20 mouse cellular contexts compared by ENCODE assay signal in the genomic region with DNA sequence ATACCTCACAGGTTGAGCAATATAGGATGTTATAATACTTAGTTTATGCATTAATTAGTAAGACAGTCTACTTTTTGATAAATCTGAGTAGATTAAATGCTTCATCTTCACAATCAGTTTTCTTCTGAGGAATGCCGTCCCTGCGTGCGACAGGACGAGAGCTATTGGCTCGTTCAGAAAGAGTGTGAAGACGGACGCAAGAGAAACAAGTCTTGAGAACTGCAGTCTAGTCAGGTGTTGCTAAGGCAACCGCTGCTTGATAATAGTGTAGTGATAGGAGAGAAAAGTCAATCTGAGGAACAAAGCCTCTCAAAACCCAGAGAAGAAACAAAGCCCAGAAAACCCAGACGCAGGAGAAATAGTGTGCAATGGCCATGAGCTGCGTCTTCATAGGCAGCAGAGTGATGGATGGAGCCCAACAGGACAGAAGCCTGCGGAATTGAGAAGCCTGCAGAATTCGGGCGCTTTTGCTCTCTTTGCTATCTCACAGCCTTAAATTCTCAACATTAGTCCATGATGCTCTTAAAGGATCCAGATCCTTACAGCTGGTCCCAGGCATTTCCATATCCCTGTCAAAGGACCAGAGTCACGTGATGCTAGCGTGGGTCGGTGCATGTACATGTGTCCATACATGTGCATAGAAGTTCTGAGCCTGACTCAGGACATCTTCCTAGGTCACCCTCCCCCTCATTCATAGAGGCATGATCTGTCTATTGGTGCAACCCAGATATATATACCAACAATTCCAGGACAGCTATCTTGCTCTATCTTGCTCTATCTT.
A peak's percentile ranks its signal among the peaks of the same experiment; 100 is the strongest.
DNase-seq lines count a peak whose midpoint lies in the region; ATAC-seq lines count a peak whose summit lies in the region.
"Had no signal": no experiment of that assay in that cellular context is flagged by ENCODE, and none has a peak within 500 bp of the region (broad histone marks: within the 10 kb centered on the region; RNA-seq: fewer than 3 reads in every experiment).

No protein-coding gene starts in this region.

- no peaks in the 10 kb centered on the region for H3K27me3 ChIP-seq in forebrain, embryonic 11.5 days (ENCODE audit: control insufficient read depth, insufficient read depth, low read length)
- H3K27me3 ChIP-seq in forebrain, embryonic 12.5 days: no peaks in the 10 kb centered on the region
- H3K27me3 ChIP-seq in hindbrain, embryonic 13.5 days: no peaks in the 10 kb centered on the region
- no peaks in the 10 kb centered on the region for H3K27me3 ChIP-seq in midbrain, embryonic 16.5 days (ENCODE audit: control insufficient read depth, insufficient read depth, low read depth, low read length)
- H3K27me3 ChIP-seq in kidney, embryonic 16.5 days (ENCODE audit: insufficient read depth, low read length): no peaks in the 10 kb centered on the region
- H3K27me3 ChIP-seq: embryonic facial prominence, embryonic 12.5 days; heart, embryonic 13.5 days; limb, embryonic 12.5 days; liver, embryonic 13.5 days had no signal

- no peak for DNase-seq in forebrain, embryonic 11.5 days (ENCODE audit: low spot score)
- DNase-seq in brain, adult 2 months (ENCODE audit: low read depth, low spot score): peak; percentile 45
- no peak for DNase-seq in right cerebral cortex, adult 18-20 months
- no peak for DNase-seq in spleen, postnatal 10 days (ENCODE audit: low spot score in 2 of 2)
- DNase-seq: adrenal gland, adult 2 months; cerebellum, adult 11-12 months; heart, postnatal 36 days; liver, embryonic 13.5 days; spleen, adult 18-20 months; thymus, postnatal 14 days had no signal

- H3K9ac ChIP-seq in forebrain, embryonic 11.5 days (ENCODE audit: low read length): no peak overlapping the region
- H3K9ac ChIP-seq in forebrain, embryonic 12.5 days: no peak overlapping the region
- H3K9ac ChIP-seq in hindbrain, embryonic 13.5 days: no peak overlapping the region
- H3K9ac ChIP-seq in midbrain, embryonic 16.5 days (ENCODE audit: low read depth, low read length): no peak overlapping the region
- H3K9ac ChIP-seq in kidney, embryonic 16.5 days (replicated peaks; ENCODE audit: low read length): no peak overlapping the region
- H3K9ac ChIP-seq: embryonic facial prominence, embryonic 12.5 days; heart, embryonic 13.5 days; limb, embryonic 12.5 days; liver, embryonic 13.5 days had no signal

- no peak overlapping the region for H3K4me3 ChIP-seq in forebrain, embryonic 11.5 days (ENCODE audit: low read depth, low read length)
- no peak overlapping the region for H3K4me3 ChIP-seq in forebrain, embryonic 12.5 days (replicated peaks)
- H3K4me3 ChIP-seq in hindbrain, embryonic 13.5 days: no peak overlapping the region
- no peak overlapping the region for H3K4me3 ChIP-seq in midbrain, embryonic 16.5 days (ENCODE audit: low read depth, low read length)
- no peak overlapping the region for H3K4me3 ChIP-seq in kidney, embryonic 16.5 days (ENCODE audit: low read length)
- H3K4me3 ChIP-seq: embryonic facial prominence, embryonic 12.5 days; heart, embryonic 13.5 days; left cerebral cortex, adult 2 months; limb, embryonic 12.5 days; liver, embryonic 13.5 days had no signal

- ATAC-seq in forebrain, embryonic 11.5 days (replicated peaks; ENCODE audit: low FRiP score): peak; percentile 49; the same call in 1 of the 2 replicates
- no peak for ATAC-seq in forebrain, embryonic 12.5 days (ENCODE audit: low FRiP score)
- peak; percentile 78 for ATAC-seq in hindbrain, embryonic 13.5 days (ENCODE audit: low FRiP score)
- peak; percentile 91 for ATAC-seq in midbrain, embryonic 16.5 days
- no peak for ATAC-seq in kidney, embryonic 16.5 days (ENCODE audit: low FRiP score, low TSS enrichment)
- ATAC-seq: intestine, embryonic 16.5 days had no signal

- WGBS in forebrain, embryonic 11.5 days: 84% methylated on average over 16 of the region's 16 CpGs
- 81% methylated on average over 16 of the region's 16 CpGs for WGBS in forebrain, embryonic 12.5 days
- 55% methylated on average over 16 of the region's 16 CpGs for WGBS in hindbrain, embryonic 13.5 days
- WGBS in midbrain, embryonic 16.5 days: 57% methylated on average over 16 of the region's 16 CpGs
- 84% methylated on average over 16 of the region's 16 CpGs for WGBS in kidney, embryonic 16.5 days

- no peaks in the 10 kb centered on the region for H3K36me3 ChIP-seq in forebrain, embryonic 11.5 days (ENCODE audit: control insufficient read depth, insufficient read depth, low read length)
- H3K36me3 ChIP-seq in forebrain, embryonic 12.5 days (replicated peaks): no peaks in the 10 kb centered on the region
- H3K36me3 ChIP-seq in hindbrain, embryonic 13.5 days: no peaks in the 10 kb centered on the region
- no peaks in the 10 kb centered on the region for H3K36me3 ChIP-seq in midbrain, embryonic 16.5 days (ENCODE audit: control insufficient read depth, insufficient read depth, low read length)
- H3K36me3 ChIP-seq in kidney, embryonic 16.5 days (ENCODE audit: insufficient read depth, low read length): no peaks in the 10 kb centered on the region
- H3K36me3 ChIP-seq: embryonic facial prominence, embryonic 12.5 days; heart, embryonic 13.5 days; limb, embryonic 12.5 days; liver, embryonic 13.5 days had no signal

- no peaks in the 10 kb centered on the region for H3K4me1 ChIP-seq in forebrain, embryonic 11.5 days (replicated peaks; ENCODE audit: control insufficient read depth, insufficient read depth, low read length)
- H3K4me1 ChIP-seq in forebrain, embryonic 12.5 days: no peaks in the 10 kb centered on the region
- peaks cover 6% of the 10 kb centered on the region for H3K4me1 ChIP-seq in hindbrain, embryonic 13.5 days (replicated peaks)
- peaks cover 5% of the 10 kb centered on the region for H3K4me1 ChIP-seq in midbrain, embryonic 16.5 days (ENCODE audit: control insufficient read depth, insufficient read depth, low read length)
- peaks cover 8% of the 10 kb centered on the region; the same call in 1 of the 2 replicates for H3K4me1 ChIP-seq in kidney, embryonic 16.5 days (ENCODE audit: insufficient read depth, low read length)
- H3K4me1 ChIP-seq: embryonic facial prominence, embryonic 12.5 days; heart, embryonic 13.5 days; limb, embryonic 12.5 days; liver, embryonic 13.5 days had no signal

- no peak overlapping the region for H3K4me2 ChIP-seq in forebrain, embryonic 11.5 days (ENCODE audit: low read depth, low read length, severe bottlenecking)
- no peak overlapping the region for H3K4me2 ChIP-seq in forebrain, embryonic 12.5 days
- 0 out of 2 replicates have a peak overlapping the region, but pooled peaks have one; percentile 13 for H3K4me2 ChIP-seq in hindbrain, embryonic 13.5 days
- peak overlapping the region; percentile 26 for H3K4me2 ChIP-seq in midbrain, embryonic 16.5 days (ENCODE audit: low read length)
- no peak overlapping the region for H3K4me2 ChIP-seq in kidney, embryonic 16.5 days (replicated peaks; ENCODE audit: low read depth, low read length)
- H3K4me2 ChIP-seq: embryonic facial prominence, embryonic 12.5 days; heart, embryonic 13.5 days; limb, embryonic 12.5 days; liver, embryonic 13.5 days had no signal

- H3K27ac ChIP-seq in forebrain, embryonic 11.5 days (ENCODE audit: low read depth, low read length): no peak overlapping the region
- H3K27ac ChIP-seq in forebrain, embryonic 12.5 days: no peak overlapping the region
- peak overlapping the region; percentile 64 for H3K27ac ChIP-seq in hindbrain, embryonic 13.5 days
- peak overlapping the region; percentile 82 for H3K27ac ChIP-seq in midbrain, embryonic 16.5 days (ENCODE audit: low read length)
- H3K27ac ChIP-seq in kidney, embryonic 16.5 days (ENCODE audit: low read length): no peak overlapping the region
- H3K27ac ChIP-seq: embryonic facial prominence, embryonic 12.5 days; heart, embryonic 13.5 days; kidney, postnatal 0 days; left cerebral cortex, adult 2 months; limb, embryonic 12.5 days; liver, embryonic 13.5 days had no signal

- H3K9me3 ChIP-seq in forebrain, embryonic 11.5 days (ENCODE audit: control insufficient read depth, low read length): no peaks in the 10 kb centered on the region
- H3K9me3 ChIP-seq in forebrain, embryonic 12.5 days: no peaks in the 10 kb centered on the region
- H3K9me3 ChIP-seq in hindbrain, embryonic 13.5 days: no peaks in the 10 kb centered on the region
- no peaks in the 10 kb centered on the region for H3K9me3 ChIP-seq in midbrain, embryonic 16.5 days (replicated peaks; ENCODE audit: control insufficient read depth, low read length, poor library complexity, severe bottlenecking)
- H3K9me3 ChIP-seq in kidney, embryonic 16.5 days (ENCODE audit: low read length): no peaks in the 10 kb centered on the region
- H3K9me3 ChIP-seq: embryonic facial prominence, embryonic 12.5 days; heart, embryonic 13.5 days; limb, embryonic 12.5 days; liver, embryonic 13.5 days had no signal

Comparison
In these comparisons a context has a peak if more than half of its experiments do, and no peak if none do; other contexts are left out.
1. ATAC-seq: peak in forebrain, embryonic 11.5 days (single experiment), hindbrain, embryonic 13.5 days (single experiment) and midbrain, embryonic 16.5 days (single experiment); none in forebrain, embryonic 12.5 days (single experiment) and kidney, embryonic 16.5 days (single experiment).
2. H3K27ac ChIP-seq: peak in hindbrain, embryonic 13.5 days (single experiment) and midbrain, embryonic 16.5 days (single experiment); none in forebrain, embryonic 11.5 days (single experiment), forebrain, embryonic 12.5 days (single experiment) and kidney, embryonic 16.5 days (single experiment).
3. H3K4me2 ChIP-seq: peak in hindbrain, embryonic 13.5 days (single experiment) and midbrain, embryonic 16.5 days (single experiment); none in forebrain, embryonic 11.5 days (single experiment), forebrain, embryonic 12.5 days (single experiment) and kidney, embryonic 16.5 days (single experiment).